Mouse (Mus musculus): Measurements from ENCODE around the gene Odf3b. TPM values are rescaled to one million over a fixed set of nuclear protein-coding genes. Genes with fewer than 3 reads are reported as not detected.

The Odf3b gene
- polyA plus RNA-seq (2017; shearing (Covaris generic)): 1 to 10 TPM in 2 of 3 experiments, under 1 TPM in 1; 0.41 to 2.0 (median 1.8) TPM

DNA sequence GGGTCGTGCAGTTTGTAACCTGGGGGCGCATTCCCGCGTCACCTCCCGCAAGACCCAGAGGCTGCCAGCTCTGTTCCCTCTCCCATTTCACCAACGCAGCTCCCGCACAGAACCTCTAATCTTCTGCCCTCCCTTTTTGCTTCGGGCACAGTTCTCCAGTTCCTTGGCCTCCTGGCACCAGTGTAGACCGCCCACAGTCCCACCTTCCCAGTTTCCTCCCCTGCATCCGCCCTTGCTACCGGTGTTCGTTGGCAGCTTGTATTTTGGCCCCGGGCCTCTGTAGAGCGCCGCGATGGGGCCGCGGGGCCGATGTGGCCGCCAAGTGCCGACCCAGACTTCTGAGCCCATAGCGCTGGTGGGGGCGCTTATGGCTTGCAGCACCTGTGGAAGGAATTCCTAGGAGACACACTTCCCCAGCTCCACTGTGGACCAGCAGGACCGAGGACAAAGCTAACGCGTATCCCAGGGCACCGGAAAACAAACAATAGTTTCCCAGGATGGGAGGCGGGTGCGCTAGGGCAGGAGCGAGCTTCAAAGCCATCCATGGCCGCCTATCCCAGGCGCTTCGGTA is at the start of gene Odf3b:
Gene Odf3b, minus strand, starts transcription at position 452 of the 571 bp plus-strand sequence.
- no peak for ATAC-seq

DNA sequence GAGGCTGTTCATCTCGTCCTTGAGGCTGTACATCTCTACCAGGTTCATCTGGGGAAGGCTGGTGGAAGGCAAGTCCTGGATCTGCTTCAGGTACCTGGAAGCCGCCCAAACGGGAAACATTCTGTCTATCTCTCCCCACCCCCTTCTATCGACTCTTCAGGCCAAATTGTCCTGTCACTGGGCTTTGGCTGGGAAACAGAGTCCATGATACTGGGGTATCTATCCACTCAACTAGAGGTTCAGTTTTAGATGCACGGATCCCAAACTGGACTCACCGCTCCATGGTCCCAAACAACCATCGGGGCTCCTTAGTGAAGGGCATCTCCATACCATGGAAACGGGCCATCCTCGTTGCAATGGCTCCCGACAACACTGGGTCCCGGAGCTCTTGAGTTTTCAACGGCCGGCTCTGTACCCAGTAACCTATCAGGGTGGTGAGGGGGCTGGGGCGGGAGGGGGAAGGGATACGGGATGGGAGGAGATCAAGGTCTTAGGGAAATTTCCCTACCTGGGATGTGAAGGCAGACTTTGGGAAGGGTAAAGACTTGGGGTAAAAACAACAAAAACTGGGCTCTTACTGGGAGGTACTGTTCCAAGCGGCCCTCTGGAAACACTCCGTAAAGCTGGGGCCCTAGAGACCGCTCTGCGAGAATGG is 49.2 kb upstream of the Odf3b start:
- no peak for ATAC-seq

DNA sequence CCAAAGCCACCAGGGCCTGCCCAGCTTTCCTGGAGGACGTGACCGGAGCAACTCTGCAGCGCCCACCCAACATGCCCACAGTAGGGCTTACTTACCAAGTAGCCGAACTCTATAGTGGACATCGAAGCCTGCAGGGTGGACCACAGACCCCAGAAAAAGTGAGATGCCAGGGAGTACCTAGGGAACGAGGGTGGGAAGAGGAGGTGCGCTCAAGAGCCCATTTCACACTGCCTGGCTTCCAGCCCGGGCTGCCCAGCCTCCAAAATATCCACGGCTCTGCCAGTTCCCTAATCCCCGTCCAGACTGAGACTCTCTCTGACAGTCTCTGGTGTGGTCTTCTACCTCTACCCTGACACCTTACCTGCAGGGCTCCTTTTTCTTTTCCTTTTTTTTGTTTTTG is 47.6 kb upstream of the Odf3b start:
- no peak for ATAC-seq

DNA sequence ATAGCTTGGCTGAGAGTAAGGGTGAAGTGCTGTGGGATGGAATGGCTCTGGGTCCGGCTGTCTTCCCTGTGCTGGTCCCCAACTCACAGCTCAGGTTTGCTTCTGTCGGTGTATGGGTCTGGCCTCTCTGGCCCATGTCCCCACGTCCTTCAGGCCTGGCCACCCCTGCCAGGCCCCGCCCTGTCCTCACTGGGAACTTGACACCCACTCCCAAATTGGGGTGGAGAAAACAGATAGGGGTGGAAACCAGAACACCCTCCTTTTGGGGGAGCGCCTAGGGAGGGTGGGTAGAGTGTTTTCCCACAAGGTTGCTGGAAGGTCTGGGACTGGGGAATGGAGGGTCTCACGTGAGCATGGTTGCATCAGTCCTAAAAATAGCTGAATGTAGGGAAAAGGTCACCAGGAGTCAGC is 46.6 kb upstream of the Odf3b start, which contains the start of gene Cpt1b:
Gene Cpt1b, minus strand, starts transcription at position 153 of the 411 bp plus-strand sequence.
- ATAC-seq: no peak

DNA sequence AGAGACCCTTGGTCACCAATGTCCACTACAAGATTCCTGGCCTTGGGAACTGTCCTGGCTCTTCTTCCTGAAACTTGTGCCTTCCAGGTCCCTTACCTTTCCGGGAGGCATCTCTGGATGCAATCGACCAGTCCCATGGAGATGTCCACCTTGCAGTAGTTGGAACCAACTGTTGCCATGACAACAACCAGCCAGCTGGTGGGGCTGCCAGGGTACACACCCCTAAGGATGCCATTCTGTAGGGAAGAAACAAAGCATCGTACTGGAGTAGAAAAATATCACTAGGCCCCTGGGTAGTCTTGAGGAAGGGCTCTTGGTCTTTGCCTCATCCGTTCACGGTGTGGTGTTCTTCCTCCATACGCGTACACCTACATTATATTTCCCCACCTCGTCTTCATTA is 45.5 kb upstream of the Odf3b start:
- no peak for ATAC-seq

DNA sequence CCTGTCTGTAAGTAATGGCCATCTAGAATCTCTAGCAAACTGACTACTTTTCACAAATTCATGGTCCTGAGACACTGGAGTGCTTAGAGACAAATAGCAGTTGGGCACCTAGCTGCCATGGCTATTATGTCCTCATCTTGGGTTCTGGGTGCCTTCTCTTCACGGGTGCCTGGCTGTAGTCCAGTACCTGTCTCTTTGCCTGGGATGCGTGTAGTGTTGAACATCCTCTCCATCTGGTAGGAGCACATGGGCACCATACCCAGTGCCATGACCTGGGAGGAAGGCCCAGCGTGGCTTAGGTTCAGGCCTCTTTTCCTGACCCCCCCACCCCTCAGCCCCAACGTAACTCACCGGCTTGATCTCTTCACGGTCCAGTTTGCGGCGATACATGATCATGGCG is 42.9 kb upstream of the Odf3b start:
- ATAC-seq: no peak

DNA sequence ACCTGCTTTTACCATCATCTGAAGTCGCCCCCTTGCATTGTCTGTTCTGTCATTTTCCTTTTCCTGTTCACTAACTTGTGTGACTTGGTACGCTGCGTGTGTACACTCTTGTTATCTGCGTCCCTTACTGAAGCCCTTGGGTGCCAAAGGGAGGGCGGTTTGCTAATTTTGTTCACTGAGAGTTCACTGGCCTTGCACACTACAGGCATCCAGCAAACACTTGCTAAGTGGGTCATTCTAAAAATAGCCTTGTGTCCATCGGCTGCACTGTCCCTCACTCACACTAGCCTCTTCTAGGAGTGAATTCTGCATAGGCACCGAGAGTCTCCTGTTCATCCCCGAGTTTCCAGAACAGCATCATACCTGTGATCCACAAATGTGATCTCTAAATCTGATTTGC is 36.2 kb upstream of the Odf3b start:
- no peak for ATAC-seq

DNA sequence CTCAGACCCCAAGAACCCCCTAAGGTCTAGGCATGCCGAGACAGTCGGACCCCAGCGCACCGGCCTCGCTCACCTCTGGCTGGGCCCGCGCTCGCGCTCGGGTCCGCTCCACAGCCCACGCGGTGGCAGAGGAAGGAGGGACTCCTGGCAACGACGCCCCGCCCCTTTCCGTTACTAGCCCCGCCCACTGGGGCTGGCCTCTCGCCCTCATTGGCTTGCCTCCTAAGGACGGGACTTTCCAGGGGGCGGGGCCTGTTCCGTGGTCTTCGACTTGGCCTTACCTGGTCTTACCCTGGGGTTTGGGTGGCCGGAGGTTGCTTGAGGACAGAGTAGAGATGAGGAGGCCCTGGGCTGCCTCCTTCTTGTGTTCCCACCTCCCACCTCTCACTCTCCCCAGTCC is 31.0 kb upstream of the Odf3b start, which contains the start of gene Syce3:
Gene Syce3, minus strand, starts transcription at position 386 of the 400 bp plus-strand sequence.
- ATAC-seq: no peak

DNA sequence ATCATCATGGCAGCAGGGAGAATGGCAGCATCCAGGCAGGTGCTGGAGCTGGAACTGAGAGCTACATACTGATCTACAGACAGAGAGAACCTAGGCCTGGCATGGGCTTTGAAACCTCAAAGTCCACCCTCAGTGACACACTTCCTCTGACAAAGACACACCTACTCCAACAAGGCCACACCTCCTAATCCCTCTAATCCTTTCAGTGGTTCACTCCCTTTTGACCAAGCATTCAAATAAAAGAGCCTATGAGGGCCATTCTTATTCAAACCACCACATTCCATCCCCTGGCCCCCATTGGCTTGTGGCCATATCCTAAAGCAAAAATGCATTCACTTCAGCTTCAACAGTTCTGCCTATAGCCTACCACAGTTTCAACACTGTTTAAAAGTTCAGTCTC is 27.6 kb upstream of the Odf3b start:
- ATAC-seq: no peak

DNA sequence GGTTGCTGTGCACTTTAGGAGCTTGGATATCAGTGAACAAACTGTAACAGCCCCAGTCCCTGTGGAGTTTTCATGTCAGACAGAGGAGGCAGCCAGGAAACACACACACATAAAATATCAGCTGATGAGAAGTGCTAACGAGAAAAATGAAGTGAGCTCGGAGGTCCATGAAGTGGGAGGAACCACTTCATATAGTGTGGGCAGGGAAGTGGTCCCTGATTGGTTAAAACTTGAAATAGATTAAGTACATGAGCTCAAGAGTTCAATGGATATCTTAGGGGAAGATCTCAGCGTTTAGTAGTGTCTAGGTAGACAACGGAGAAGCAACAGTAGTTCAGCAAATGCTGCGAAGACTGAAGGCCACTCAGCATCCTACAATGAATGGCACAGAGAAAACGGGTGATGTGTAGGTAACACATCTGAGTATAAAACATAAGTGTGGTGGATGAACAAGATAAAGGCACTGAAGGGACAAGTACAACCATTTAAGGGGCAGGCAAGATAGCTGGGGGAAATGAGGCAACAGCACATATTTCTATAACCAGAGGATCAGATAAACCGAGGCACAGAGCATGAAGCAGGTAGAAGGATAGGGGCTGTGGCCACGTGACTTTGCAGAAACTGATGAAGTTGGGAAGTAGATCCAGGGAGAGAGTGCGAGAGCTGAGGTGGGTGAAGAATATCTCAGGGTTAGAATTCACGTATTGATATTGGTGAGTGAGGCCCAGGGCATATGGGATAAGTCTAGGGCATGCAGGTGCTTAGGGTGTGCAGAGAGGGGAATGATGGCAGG is 25.9 kb upstream of the Odf3b start:
- no peak for ATAC-seq

DNA sequence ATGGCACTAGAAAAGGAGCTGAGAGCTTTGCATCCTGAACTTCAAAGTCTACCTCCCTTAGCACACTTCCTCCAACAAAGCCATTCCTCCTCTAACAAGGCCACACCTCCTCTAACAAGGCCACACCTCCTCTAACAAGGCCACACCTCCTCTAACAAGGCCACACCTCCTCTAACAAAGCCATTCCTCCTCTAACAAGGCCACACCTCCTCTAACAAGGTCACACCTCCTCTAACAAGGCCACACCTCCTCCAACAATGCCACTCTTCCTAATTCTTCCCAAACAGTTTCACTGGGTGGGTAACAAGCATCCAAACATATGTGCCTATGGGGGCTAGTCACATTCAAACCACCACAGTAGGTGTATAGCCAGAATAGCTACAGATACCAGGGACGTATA is 23.4 kb upstream of the Odf3b start:
- no peak for ATAC-seq

DNA sequence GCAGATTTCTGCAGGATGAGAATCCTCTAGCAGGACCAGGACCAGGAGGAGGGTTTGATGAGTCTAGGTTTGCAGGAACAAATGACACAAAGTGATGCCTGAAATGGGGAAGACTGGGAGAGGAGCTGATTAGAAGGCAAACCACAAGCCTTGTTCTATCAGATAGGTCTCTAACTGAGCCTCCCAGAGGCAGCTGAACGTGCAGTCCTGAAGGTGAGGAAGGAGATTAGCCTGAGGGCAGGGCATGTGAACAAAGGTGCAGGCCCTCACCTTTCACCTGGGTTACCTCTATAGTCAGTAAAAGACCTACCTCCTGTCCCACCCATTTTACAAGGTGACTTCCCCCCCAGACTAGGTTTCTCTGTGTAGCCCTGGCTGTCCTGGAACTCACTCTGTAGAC is 20.6 kb upstream of the Odf3b start:
- ATAC-seq: no peak

DNA sequence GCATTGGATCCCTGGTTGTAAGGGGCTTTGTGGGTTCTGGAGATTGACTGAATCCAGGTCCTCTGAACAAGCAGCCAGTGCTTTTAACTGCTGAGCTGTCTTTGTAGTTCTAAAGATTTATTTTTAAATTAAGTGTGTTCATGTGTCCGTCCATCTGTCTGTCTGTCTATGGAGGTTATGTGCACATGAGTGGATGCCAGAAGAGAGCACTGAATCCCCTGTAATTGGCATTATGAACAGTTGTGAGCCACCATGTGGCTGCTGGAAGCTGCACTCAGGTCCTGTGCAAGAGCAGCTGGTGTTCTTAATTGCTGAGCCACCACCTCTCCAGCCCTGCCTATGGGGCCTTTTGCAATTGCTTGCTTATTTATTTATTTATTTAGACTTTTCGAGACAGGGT is 19.1 kb upstream of the Odf3b start:
- no peak for ATAC-seq

DNA sequence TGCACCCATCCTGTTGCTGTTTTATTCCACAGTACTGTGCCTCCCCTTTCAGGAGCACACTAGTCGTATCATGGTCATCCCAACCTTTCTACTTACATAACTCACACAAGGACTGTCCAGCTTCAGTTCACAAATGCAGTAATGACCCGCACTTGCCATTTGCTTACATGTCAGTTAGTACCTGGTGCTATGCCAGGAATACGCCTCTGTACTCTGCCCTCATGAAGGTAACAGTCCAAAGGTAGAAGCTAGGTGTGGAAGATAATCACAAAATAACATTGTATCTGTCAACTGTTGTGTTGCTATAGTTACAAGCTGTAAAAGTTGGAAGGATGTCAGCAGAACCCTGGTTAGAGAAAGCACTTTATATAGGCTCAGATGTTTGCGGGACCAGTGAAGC is 17.8 kb upstream of the Odf3b start:
- no peak for ATAC-seq

DNA sequence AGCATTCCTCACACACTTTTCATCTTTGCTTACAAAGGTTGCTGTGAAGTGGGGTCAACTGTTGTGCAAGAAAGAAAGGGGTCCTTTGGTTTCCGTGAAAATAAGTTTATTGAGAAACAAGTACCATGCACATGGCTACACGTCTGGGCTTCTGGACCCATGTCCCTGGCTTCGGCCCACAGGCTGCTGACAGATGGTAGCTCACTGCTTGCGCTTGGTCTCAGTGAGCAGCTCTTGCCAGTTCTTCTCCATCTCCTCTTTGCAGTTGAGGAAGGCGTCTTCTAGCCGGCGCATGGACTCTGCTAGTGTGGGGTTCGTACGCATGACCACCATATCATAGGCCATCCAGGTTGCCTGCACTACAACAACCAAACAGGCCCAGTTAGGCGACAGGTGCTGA is 11.0 kb upstream of the Odf3b start:
- ATAC-seq: no peak

DNA sequence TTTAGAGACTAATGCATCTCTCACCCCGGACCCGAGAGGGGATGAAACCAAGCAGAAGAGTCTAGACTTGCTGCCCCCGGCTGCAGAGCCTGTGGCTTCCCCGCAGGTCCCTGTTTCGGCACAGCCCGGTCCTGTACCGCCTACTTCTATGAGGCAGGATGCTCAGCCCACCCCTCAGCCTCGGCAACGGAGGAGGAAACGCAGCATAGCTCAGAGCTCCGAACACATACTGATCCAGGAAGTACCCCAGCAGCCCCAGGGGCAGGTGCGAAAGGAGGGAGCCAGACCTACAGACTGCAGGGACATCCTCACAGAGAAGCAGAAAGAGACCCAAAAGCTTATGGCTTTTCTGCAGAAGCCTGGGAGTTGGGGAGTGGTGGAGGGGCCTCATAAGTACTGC is 8.0 kb upstream of the Odf3b start:
- ATAC-seq: peak; percentile 77

DNA sequence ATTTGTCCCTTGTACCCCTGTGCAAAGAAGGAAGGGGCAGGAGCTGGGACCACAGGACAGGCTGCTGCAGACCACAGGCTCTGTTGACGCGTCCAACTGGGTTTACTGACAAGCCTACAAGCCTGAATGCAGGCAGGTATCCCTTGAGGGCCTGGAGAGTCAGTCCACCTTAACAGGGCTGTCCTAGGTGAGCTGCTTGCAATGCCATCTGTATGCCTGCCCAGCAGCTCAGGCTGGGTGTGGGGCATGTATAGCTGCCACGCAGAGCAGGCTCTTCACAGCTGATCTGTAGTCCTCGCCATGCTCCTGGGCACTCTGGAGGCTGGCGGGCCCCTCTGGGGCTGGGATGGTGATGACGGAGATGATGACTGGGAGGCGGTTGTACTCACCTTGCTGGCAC is 5.5 kb upstream of the Odf3b start, which contains the start of gene Klhdc7b:
Gene Klhdc7b, plus strand, starts transcription at position 301 of the 400 bp plus-strand sequence.
- ATAC-seq: no peak

DNA sequence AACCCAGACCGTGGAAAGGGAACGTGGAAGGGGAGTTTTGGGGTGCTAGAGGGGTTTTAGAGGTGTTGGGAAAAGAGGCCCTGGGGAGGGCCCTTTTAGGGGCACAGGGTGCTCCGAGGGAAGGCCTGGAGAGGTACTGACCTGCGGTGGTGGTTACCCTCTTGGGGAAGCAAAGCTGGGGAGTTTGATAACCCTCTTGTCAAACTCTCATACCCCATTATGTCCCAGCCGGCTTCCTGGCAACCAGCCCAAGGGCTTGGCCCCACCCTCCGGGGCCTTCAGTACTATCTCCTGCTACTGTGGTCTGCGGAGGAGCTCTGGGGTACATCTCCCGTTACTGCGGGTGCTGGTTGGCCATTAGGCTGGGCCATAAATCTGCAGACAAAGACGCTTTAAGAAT is 347 bp upstream of the Odf3b start:
- ATAC-seq: no peak

DNA sequence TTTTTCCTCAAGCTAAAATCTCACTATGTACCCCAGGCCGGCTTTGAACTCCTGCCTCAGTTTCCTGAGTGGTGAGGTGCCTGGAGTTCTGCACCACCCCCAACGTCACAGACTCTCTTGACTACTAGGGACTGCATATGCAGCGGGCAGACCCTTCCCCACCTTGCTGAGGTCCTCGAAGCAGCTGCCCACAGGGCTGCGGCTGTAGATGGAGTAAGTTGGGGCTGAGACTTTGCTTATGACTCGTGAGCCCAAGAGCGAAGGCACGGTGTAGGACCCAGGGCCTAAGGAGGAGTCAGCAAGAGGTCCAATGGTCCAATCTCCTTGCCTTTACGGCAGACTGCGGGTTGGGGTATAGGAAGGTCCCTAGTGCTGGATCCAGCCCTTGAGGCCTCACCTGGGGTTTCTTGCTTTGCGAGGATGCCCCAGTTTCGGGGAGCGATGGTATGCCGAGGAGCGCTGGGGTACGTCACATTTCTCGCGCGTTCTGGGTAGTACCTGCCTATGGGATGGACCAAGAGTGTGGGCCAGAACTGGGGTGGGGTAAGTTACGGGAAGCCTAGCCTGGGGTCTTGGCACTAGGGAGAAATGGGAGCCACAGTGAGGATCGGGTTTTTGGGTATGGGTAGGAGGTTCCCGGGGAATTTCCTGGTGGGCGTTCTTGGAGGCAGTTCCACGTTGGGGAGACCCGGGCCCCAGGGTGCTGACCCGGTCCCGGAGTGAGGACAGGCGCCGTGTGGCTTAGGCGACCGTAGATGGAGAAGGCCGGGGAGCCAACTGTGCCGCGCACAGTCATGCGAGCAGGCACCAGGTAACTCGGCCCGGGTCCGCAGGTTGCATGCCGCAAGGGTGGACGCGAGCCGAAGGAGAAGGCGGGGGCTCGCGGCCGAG is 899 bp downstream of the Odf3b start:
- no peak for ATAC-seq

DNA sequence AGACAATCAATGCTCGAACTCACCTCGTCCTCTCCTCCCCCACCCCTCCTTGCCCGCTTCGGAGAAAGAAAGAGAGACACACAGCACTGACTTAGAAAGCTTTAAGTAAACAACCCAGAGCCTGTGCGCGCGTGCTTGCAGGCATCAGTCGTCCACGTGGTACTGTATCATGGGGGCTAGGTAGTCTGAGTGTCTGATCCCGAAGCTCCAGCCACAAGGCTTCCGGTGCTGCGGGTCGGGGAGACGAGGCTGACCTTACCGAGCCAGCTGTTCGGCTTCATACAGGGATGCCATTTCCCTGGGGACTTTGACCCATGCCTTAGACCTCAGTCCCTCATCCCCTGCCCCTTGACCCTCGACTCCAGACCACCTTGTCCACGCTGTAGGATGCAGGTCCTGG is 1.7 kb downstream of the Odf3b start:
- ATAC-seq: no peak

DNA sequence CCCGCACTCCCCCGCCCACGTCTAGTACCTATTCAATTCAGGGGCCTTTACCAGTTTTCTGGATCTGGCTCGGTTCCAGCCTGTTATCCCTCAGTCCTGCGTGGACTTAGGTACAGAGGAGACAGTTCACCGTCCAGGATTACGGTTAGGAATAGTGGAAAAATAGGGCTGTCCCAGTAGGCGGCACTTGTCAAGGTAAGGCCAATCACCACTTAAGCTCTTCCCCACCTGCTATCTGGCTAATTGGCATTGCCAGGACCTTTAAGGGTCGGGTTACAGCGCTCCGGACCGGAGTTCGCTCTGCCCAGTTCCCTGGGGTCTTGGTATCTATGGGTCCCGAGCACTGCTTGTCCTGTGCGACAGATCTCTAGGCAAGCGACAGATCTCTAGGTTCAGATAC is 2.1 kb downstream of the Odf3b start, which contains the start of gene Tymp:
Gene Tymp, minus strand, starts transcription at position 83 of the 400 bp plus-strand sequence.
- ATAC-seq: no peak

DNA sequence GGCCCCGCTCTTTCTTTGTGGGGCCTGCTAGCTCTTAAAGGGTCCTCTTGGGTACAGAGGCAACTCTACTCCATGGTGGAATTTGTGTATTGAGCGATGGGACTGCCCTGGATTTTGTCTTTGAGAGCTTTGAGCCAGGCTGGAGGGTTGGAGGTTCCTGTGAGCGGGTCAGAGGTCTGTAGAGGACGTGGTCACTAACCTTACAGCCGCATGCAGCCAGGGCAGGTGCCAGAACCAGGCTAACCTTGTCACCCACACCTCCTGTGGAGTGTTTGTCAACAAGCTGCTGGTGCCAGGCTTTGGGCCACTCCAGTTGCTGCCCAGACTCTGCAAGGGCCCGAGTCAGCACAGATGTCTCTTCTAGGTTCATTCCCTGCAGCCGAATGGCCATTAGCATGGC is 3.0 kb downstream of the Odf3b start:
- no peak for ATAC-seq
